Mouse (Mus musculus) CH12.LX (cell line): ENCODE measurements around the gene Xpr1.

ENCODE experiments used
- CHD1 ChIP-seq: IDR thresholded peaks from 2 replicates; pipeline ENCODE4 v1.6.1; 2012; ENCODE audit warnings: low read depth, low read length, improper control_type of control experiment, inconsistent platforms
- CHD2 ChIP-seq: IDR thresholded peaks from 2 replicates; pipeline ENCODE4 v1.6.1; 2011; ENCODE audit warnings: low read length, improper control_type of control experiment
- CTCF ChIP-seq, 2 experiments: IDR thresholded peaks in 1 of 2; conservative IDR thresholded peaks in 1 of 2; 2 replicates each; pipeline ENCODE4 v1.5.1; 2011 to 2012; ENCODE audit warnings: low read depth in 2 of 2, low read length in 2 of 2, improper control_type of control experiment in 1 of 2, inconsistent platforms in 1 of 2, mild to moderate bottlenecking in 1 of 2, moderate library complexity in 1 of 2
- ELF1 ChIP-seq: IDR thresholded peaks from 2 replicates; pipeline ENCODE4 v1.6.1; 2014; ENCODE audit warnings: low read depth, mild to moderate bottlenecking, inconsistent platforms, low read length, improper control_type of control experiment
- EP300 ChIP-seq: IDR thresholded peaks from 2 replicates; pipeline ENCODE4 v1.6.1; 2011; ENCODE audit warnings: low read length, improper control_type of control experiment
- JUND ChIP-seq: conservative IDR thresholded peaks from 2 replicates; pipeline ENCODE4 v1.6.1; 2011; ENCODE audit warnings: low read depth, low read length, improper control_type of control experiment
- MAFK ChIP-seq: IDR thresholded peaks from 2 replicates; pipeline ENCODE4 v1.6.1; 2011; ENCODE audit warnings: low read length, improper control_type of control experiment; ENCODE audit not compliant: insufficient replicate concordance
- MAX ChIP-seq: IDR thresholded peaks from 2 replicates; pipeline ENCODE4 v1.6.1; 2011; ENCODE audit warnings: low read length, improper control_type of control experiment
- NELFE ChIP-seq: IDR thresholded peaks from 2 replicates; pipeline ENCODE4 v1.6.1; 2011; ENCODE audit warnings: low read depth, low read length, improper control_type of control experiment
- NRF1 ChIP-seq: IDR thresholded peaks from 2 replicates; pipeline ENCODE4 v1.6.1; 2014; ENCODE audit warnings: low read depth, mild to moderate bottlenecking, inconsistent platforms, low read length, improper control_type of control experiment, moderate library complexity
- POLR2A ChIP-seq: IDR thresholded peaks from 2 replicates; pipeline ENCODE4 v1.6.1; 2011; ENCODE audit warnings: low read depth, mild to moderate bottlenecking, improper control_type of control experiment, low read length
- POLR2AphosphoS2 ChIP-seq: IDR thresholded peaks from 2 replicates; pipeline ENCODE4 v1.6.1; 2011; ENCODE audit warnings: low read depth, low read length, improper control_type of control experiment
- TCF12 ChIP-seq: IDR thresholded peaks from 2 replicates; pipeline ENCODE4 v1.6.1; 2014; ENCODE audit warnings: low read depth, mild to moderate bottlenecking, inconsistent platforms, low read length, improper control_type of control experiment
- ZC3H11A ChIP-seq: IDR thresholded peaks from 2 replicates; pipeline ENCODE4 v1.6.1; 2012; ENCODE audit warnings: low read depth, mild to moderate bottlenecking, inconsistent platforms, low read length, improper control_type of control experiment

DNA sequence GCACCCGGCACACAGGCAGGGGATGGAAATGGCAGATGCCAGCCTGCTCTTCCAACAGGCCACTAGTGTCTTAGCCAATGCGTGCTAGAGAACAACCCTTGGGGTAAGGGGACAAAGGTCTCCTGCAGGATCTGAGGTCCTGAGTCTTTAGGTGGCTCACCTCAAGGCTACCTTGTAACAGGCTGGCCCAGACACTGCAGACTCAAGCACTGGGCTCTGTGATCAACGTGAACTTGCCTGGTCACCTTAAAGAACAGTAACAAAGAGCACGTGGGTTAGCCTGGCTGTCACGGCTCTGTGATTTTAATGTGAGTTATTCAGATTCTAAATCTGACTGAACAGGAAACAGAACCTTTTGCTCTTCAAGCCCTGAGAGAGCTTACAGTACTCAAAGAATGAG lies 179.1 kb downstream of the Xpr1 start:
- TF ChIP-seq CTCF (conservative IDR thresholded peaks at IDR 0.05 in 1 of 2, IDR thresholded peaks at IDR 0.05 in 1 of 2; ENCODE audit: low read depth in 2 of 2, low read length in 2 of 2) (no peak), POLR2A (no peak), ZC3H11A (no peak), TCF12 (no peak), NELFE (no peak), MAX (no peak), EP300 (no peak), CHD2 (no peak), CHD1 (no peak), NRF1 (no peak), ELF1 (no peak), MAFK (no peak), POLR2AphosphoS2 (no peak), JUND (no peak)
